Mouse (Mus musculus): ENCODE measurements at regions not wholly inside any gene's neighbourhood (a gene's known extent, or its start where the extent isn't known, plus 50 kb on each side); places are given as distances from the start of the nearest gene placed in this dataset.

DNA sequence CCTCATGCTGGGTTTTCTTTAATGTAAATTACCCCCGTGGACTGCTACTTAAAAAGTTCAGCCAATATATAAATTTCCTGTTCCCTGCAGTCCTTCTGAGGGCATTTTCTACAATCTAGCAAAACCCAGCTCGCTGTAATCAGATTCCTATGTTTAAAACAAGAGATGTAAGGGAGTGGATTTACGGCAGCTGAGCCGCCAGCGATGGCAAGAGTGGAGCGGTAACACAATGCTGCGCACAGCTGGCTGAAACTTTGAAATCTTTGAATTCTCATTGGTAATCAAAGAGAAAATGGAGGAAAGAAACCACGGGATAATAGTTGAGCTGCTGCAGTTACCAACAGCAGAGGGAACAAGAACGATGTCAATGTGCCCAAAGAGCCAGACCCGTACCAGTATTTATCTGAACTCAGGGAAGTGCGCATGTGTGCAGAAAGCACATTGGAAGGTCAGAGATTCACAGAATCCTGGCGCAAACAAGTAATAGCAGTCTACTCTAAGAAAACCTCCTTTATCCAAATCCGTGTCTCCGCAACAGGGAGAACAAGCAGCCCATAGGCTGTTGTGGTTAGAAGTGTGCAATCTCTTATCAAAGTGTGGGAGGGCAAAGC is 376.4 kb downstream of the Ostf1 start:
- H3K27ac ChIP-seq (ENCODE audit: insufficient read depth, low read depth), result no peak overlapping the region

GRCm38 (mm10) chr19:18253333-18253732 is 378.3 kb downstream of the Ostf1 start:
- H3K4me3 ChIP-seq (replicated peaks in 1 of 3; ENCODE audit: low read depth in 2 of 3, low read length in 2 of 3, poor library complexity in 1 of 3), result no peak overlapping the region
- H3K27ac ChIP-seq (ENCODE audit: insufficient read depth, low read depth), result no peak overlapping the region
- no peak for DNase-seq (ENCODE audit: extremely low read depth)
- H3K27me3 ChIP-seq (replicated peaks), result no peaks in the 10 kb centered on the region
- H3K79me2 ChIP-seq (replicated peaks; ENCODE audit: control insufficient read depth, extremely low read depth, insufficient read depth, poor library complexity, severe bottlenecking), result no peaks in the 10 kb centered on the region
- no peaks in the 10 kb centered on the region for H3K9me3 ChIP-seq (replicated peaks; ENCODE audit: low read length)
- no peaks in the 10 kb centered on the region for H3K36me3 ChIP-seq (replicated peaks in 1 of 2; ENCODE audit: control insufficient read depth in 1 of 2, insufficient read depth in 1 of 2, low read length in 1 of 2)
- H3K4me1 ChIP-seq (ENCODE audit: control insufficient read depth in 1 of 2, insufficient read depth in 2 of 2), result no peaks in the 10 kb centered on the region
- in situ Hi-C loops (cut with MboI; ENCODE audit: low pct_ligation_motif_present, low pct_unique_long_range_greater_than_20kb, low sequenced_read_pairs) (no loop called here), dilution Hi-C loops (cut with MboI; ENCODE audit: extremely low pct_ligation_motif_present, extremely low pct_unique_long_range_greater_than_20kb, low sequenced_read_pairs) (no loop called here)
- no peak for TF ChIP-seq CHD1 (IDR thresholded peaks at IDR 0.05; ENCODE audit: low read depth, low read length)
- TF ChIP-seq NELFE (IDR thresholded peaks at IDR 0.05; ENCODE audit: low read depth, low read length), result no peak
- TF ChIP-seq BHLHE40 (IDR thresholded peaks at IDR 0.05; ENCODE audit: low read depth, low read length), result no peak
- TF ChIP-seq ZKSCAN1 (IDR thresholded peaks at IDR 0.05; ENCODE audit: borderline replicate concordance, low read depth, low read length), result no peak
- no peak for TF ChIP-seq ETS1 (conservative IDR thresholded peaks at IDR 0.05; ENCODE audit: low read depth, low read length)
- no peak for TF ChIP-seq ELF1 (IDR thresholded peaks at IDR 0.05; ENCODE audit: low read depth, low read length)
- no peak for TF ChIP-seq USF1 (IDR thresholded peaks at IDR 0.05; ENCODE audit: low read depth, low read length)
- TF ChIP-seq MAFK (IDR thresholded peaks at IDR 0.05; ENCODE audit: insufficient replicate concordance, low read length), result no peak
- no peak for TF ChIP-seq MEF2A (IDR thresholded peaks at IDR 0.05; ENCODE audit: borderline replicate concordance, low read depth, low read length)
- no peak overlapping the region for H3K4me2 ChIP-seq (ENCODE audit: insufficient read depth, low read depth, poor library complexity, severe bottlenecking)
- H3K9ac ChIP-seq (ENCODE audit: insufficient read depth, low read depth), result no peak overlapping the region

More for the DNA sequence above, 376.4 kb downstream of the Ostf1 start:
- dilution Hi-C loops (cut with MboI; ENCODE audit: extremely low pct_ligation_motif_present, extremely low pct_unique_long_range_greater_than_20kb, low sequenced_read_pairs) (no loop called here), in situ Hi-C loops (cut with MboI; ENCODE audit: low pct_ligation_motif_present, low pct_unique_long_range_greater_than_20kb, low sequenced_read_pairs) (no loop called here)
- Histone ChIP-seq H3K9ac (ENCODE audit: insufficient read depth, low read depth) (no peak overlapping the region), H3K4me1 (ENCODE audit: control insufficient read depth in 1 of 2, insufficient read depth in 2 of 2) (no peaks in the 10 kb centered on the region), H3K27me3 (replicated peaks) (no peaks in the 10 kb centered on the region), H3K9me3 (replicated peaks; ENCODE audit: low read length) (no peaks in the 10 kb centered on the region), H3K79me2 (replicated peaks; ENCODE audit: control insufficient read depth, extremely low read depth, insufficient read depth, poor library complexity, severe bottlenecking) (no peaks in the 10 kb centered on the region), H3K4me3 (replicated peaks in 1 of 3; ENCODE audit: low read depth in 2 of 3, low read length in 2 of 3, poor library complexity in 1 of 3) (no peak overlapping the region), H3K36me3 (replicated peaks in 1 of 2; ENCODE audit: control insufficient read depth in 1 of 2, insufficient read depth in 1 of 2, low read length in 1 of 2) (no peaks in the 10 kb centered on the region), H3K4me2 (ENCODE audit: insufficient read depth, low read depth, poor library complexity, severe bottlenecking) (no peak overlapping the region)
- TF ChIP-seq MEF2A (IDR thresholded peaks at IDR 0.05; ENCODE audit: borderline replicate concordance, low read depth, low read length), result no peak
- no peak for TF ChIP-seq MAZ (IDR thresholded peaks at IDR 0.05; ENCODE audit: low read depth, low read length)
- TF ChIP-seq SIN3A (IDR thresholded peaks at IDR 0.05; ENCODE audit: low read length), result no peak
- no peak for TF ChIP-seq EP300 (IDR thresholded peaks at IDR 0.05; ENCODE audit: low read length)
- no peak for TF ChIP-seq TBP (conservative IDR thresholded peaks at IDR 0.05; ENCODE audit: low read depth, low read length)
- no peak for TF ChIP-seq KAT2A (IDR thresholded peaks at IDR 0.05; ENCODE audit: insufficient replicate concordance, low read length)
- no peak for TF ChIP-seq MYC (IDR thresholded peaks at IDR 0.05; ENCODE audit: low read depth, low read length)
- no peak for TF ChIP-seq ETS1 (conservative IDR thresholded peaks at IDR 0.05; ENCODE audit: low read depth, low read length)
- TF ChIP-seq CTCF (conservative IDR thresholded peaks at IDR 0.05 in 1 of 2, IDR thresholded peaks at IDR 0.05 in 1 of 2; ENCODE audit: low read depth in 2 of 2, low read length in 2 of 2), result no peak
- TF ChIP-seq NRF1 (IDR thresholded peaks at IDR 0.05; ENCODE audit: low read depth, low read length), result no peak
- no peak for TF ChIP-seq JUN (IDR thresholded peaks at IDR 0.05; ENCODE audit: insufficient read depth, low read depth, low read length)
- no peak for TF ChIP-seq BHLHE40 (IDR thresholded peaks at IDR 0.05; ENCODE audit: low read depth, low read length)
- TF ChIP-seq SMC3 (IDR thresholded peaks at IDR 0.05; ENCODE audit: low read depth, low read length), result no peak
- TF ChIP-seq HCFC1 (IDR thresholded peaks at IDR 0.05; ENCODE audit: low read depth, low read length), result no peak
- TF ChIP-seq ZNF384 (IDR thresholded peaks at IDR 0.05; ENCODE audit: low read depth, low read length), result no peak
- TF ChIP-seq IRF4 (IDR thresholded peaks at IDR 0.05; ENCODE audit: low read depth, low read length), result no peak
- no peak for TF ChIP-seq MXI1 (IDR thresholded peaks at IDR 0.05; ENCODE audit: low read depth, low read length)
- TF ChIP-seq POLR2AphosphoS2 (IDR thresholded peaks at IDR 0.05; ENCODE audit: low read depth, low read length), result no peak
- no peak for DNase-seq (ENCODE audit: extremely low read depth)
